Mouse (Mus musculus): ENCODE measurements around the gene Unc13d.
"Not testable (repeated sequence)": the region's sequence is repeated elsewhere in the genome, so short reads cannot be mapped to it uniquely, and the experiment has no call there.

Gene Unc13d

GRCm38 (mm10) chr11:116077446-116078204 is at the start of gene Unc13d:
TSS of gene Unc13d (minus strand) at chr11:116077961.
- no peak for DNase-seq (ENCODE audit: low spot score)

- no peak for DNase-seq (ENCODE audit: low spot score)
These were observed 48.5 kb upstream of the Unc13d start for GRCm38 (mm10) chr11:116126261-116126660.

GRCm38 (mm10) chr11:116121731-116122245 is 44.0 kb upstream of the Unc13d start:
- DNase-seq (ENCODE audit: low spot score): not testable (repeated sequence)

- no peak for DNase-seq (ENCODE audit: low spot score)
These were observed 40.1 kb upstream of the Unc13d start for GRCm38 (mm10) chr11:116117819-116118218.

- DNase-seq (ENCODE audit: low spot score): no peak
These were observed 39.5 kb upstream of the Unc13d start for GRCm38 (mm10) chr11:116117241-116117640.

GRCm38 (mm10) chr11:116111611-116112203 is 33.9 kb upstream of the Unc13d start:
- DNase-seq (ENCODE audit: low spot score): no peak

DNA sequence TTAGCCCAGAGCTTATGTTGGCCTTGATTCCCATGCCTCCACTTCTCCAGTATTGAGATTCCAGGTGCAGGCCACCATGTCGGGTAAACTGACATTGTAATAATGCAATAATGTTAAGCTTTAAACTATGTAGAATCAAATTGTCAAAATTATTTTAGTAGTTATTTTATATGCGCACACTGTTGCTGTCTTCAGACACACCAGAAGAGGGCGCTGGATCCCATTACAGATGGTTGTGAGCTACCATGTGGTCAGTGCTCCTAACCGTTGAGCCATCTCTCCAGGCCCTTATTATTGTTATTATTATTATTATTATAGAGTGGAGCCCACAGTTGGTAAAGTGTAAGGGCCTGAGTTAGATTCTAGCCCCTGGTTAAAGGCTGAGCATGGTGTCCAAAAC is 33.3 kb upstream of the Unc13d start:
- no peak for DNase-seq (ENCODE audit: low spot score)

DNA sequence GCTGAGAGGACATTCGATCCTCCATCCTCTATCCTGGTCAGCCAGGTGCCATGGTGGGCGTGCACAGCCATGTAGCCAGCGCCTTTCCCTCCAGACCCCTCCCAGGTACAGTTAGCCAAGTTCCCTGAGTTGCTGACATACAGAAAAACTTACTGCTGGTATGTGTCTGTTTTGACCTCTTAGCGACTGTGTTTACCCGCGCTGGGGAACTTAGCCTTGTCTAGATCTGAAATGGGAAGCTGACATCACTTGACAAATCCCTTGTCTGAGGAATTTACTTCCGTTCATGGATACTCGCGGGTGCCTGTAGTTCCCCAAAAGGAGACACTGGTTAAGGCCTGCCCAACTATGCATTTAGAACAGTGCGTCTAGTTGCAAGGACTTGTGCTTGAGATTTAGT is 32.8 kb upstream of the Unc13d start:
- no peak for DNase-seq (ENCODE audit: low spot score)

DNA sequence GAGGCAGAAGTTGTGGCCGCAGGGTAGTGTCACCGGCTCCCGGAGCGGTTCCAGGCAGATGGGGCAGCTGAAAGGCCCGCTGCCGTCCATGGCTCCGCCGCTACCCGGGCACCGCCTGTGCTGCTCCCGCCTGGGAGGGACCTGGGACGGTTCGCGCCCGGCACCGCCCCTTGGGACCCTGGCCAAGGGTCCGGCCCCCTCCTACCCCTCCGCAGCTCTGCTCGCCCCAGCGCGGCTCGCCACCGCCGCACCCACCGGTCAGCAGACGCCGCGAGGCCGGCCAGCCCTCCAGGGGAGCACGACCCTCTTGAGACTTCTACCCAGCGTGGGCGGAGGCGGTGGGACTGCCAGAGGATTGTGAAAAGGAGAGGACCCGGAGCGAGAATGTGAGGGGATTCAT is 32.4 kb upstream of the Unc13d start:
- no peak for DNase-seq (ENCODE audit: low spot score)

GRCm38 (mm10) chr11:116109441-116110081 is 31.8 kb upstream of the Unc13d start:
- no peak for DNase-seq (ENCODE audit: low spot score)

DNA sequence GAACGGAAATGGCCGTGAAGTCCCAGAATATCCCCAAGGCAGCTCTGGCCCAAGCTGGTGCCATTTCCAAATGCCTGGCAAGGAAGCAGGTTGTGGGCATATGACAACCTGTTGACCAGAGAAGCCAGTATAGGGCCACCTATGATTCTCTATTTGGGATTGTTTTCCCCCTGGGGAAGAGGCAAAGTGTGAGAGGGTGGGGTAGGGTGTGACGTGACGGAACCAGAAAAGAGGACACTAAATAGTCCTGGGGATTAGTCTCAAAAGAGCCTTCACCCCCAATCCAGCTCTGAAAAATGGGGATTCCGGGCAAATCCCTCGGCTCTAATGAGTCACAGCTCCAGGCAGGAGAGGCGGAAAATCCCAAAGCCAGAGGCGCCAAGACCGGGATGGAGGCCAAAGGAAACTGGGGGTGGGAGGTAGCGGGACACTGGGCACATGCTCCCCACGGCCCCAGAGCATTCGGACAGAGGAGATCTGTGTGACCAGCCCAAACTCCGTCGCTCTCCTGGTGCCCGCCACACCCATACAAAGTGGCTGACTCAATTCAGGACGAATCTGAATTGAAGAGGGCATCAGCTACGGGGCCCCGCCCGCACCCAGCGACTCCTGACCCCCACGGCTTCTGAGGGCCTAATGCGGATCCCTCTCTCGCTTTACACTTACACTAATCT is 30.8 kb upstream of the Unc13d start:
- DNase-seq (ENCODE audit: low spot score): no peak

DNA sequence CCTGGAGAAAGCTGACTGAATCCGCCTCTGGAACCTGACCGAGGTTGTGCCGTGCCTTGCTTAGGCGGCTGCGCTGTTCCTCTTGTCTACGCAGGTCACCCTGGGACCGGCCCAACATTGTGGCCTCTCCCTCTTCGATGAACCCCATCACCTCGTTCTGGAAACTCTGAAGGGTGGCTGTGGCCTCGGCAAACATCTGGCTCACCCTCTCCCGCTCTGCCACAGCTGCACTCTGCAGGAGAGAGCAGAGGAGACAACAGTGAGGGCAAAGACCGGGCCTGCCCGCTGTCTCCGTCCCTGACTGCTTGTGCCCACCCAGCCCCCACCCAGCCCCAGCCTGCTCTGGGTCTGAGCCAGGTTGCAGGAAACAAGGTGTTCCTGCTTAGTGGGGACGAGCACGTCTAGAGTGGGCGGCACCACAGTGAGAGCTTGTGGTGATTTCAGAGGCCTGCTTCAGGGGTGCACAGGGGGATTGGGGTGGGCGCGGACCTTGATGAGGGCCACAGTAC is 30.1 kb upstream of the Unc13d start:
- DNase-seq (ENCODE audit: low spot score): no peak

DNA sequence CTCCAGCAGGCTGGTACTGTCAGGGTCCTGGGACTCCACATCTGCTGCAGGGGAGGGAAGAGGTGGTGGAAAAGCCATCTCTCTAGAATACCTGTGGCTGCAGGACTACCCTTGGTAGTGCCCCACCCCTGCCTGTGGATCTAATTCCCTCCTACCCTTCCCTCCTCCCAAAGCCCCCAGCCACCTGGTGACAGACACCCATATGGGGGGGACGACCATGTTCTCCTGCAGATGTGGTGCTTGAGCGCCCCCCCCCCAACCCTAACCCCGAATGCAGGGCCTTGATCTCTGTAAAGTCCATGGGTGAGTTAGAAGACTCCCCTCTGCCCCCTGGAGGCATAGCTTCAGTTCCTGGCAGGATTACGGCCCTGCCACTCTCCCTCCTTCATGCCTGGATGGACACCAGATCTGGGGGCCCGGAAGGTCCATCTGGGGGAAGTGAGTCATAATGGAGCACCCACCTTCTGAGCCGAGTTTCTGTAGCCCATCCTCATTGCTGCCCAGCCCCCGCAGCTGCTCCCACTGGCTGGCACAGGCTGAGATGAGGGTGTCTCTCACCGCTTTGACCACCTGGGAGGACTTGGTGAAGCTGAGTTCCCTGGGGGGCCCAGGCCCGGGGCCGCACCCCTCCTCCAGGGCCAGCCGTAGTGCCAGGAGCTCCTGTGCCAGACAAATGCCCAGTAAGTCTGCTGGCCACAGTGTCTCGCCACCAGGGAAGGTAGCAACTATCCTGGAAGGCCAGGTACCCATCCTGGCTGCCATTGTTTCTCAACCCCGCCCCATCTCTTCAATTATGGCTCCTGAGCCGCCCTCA is 29.4 kb upstream of the Unc13d start:
- no peak for DNase-seq (ENCODE audit: low spot score)

GRCm38 (mm10) chr11:116106154-116106962 is 28.6 kb upstream of the Unc13d start:
- DNase-seq (ENCODE audit: low spot score): no peak

DNA sequence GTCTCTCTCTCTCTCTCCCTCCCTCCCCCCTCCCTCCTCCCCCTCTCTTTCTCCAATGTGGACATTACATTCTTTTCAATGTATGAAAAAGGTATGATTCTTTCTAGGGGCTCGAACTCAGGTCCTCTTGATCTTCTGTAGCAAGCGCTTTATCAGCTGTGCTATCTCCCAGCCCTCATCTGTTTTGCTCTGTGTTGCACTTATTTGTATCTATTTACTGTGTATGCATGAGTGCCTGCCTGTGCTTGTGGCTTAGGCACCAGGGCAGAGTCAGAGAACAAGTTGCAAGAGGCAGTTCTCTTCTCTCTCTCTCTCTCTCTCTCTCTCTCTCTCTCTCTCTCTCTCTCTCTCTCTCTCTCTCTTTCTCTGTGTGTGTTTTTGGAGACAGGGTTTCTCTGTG is 27.3 kb upstream of the Unc13d start:
- DNase-seq (ENCODE audit: low spot score): no peak

- DNase-seq (ENCODE audit: low spot score): no peak
These were observed 26.4 kb upstream of the Unc13d start for GRCm38 (mm10) chr11:116104006-116104646.

- no peak for DNase-seq (ENCODE audit: low spot score)
These were observed 25.8 kb upstream of the Unc13d start for GRCm38 (mm10) chr11:116103572-116103971.

DNA sequence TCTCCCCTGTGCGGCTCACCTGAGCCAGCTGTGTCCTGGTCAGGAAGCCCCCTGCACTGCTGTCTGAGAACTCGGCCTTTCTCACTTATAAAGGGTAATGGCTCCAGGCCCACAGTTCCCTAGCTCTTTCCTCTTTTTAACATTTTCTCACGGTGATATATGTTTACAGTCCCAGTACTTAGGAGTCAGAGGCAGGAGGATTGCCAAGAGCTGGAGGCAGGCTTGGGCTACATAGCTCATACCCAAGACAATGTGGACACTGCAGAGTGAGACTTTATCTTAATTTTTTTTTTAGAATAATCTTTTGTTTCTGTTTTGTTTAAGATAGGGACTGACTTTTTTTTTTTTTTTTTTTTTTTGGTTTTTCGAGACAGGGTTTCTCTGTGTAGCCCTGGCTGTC is 24.7 kb upstream of the Unc13d start:
- DNase-seq (ENCODE audit: low spot score): no peak

GRCm38 (mm10) chr11:116101931-116102381 is 24.2 kb upstream of the Unc13d start:
- no peak for DNase-seq (ENCODE audit: low spot score)

GRCm38 (mm10) chr11:116100839-116101238 is 23.1 kb upstream of the Unc13d start:
- no peak for DNase-seq (ENCODE audit: low spot score)
